In genomic region chr13:4032512-4032911, GRCm38 (mm10) we compare ENCODE assay signal across 11 mouse cellular contexts. TPM values are rescaled to one million over a fixed set of nuclear protein-coding genes. Genes with fewer than 3 reads are reported as not detected.
DNase-seq lines count a peak whose midpoint lies in the region; ATAC-seq and TF ChIP-seq lines count a peak whose summit lies in the region.
"Had no signal": no experiment of that assay in that cellular context is flagged by ENCODE, and none has a peak within 500 bp of the region (broad histone marks: within the 10 kb centered on the region; RNA-seq: fewer than 3 reads in every experiment).

No protein-coding gene starts in this region.

- no peak for ATAC-seq in erythroid progenitor cell, adult 5-6 weeks (replicated peaks; ENCODE audit: low FRiP score, poor library complexity, severe bottlenecking)
- ATAC-seq in midbrain, embryonic 13.5 days: no peak

- H3K27ac ChIP-seq in liver, adult 2 months (replicated peaks; ENCODE audit: insufficient read depth, low read depth, low read length): peak overlapping the region; percentile 66
- no peak overlapping the region for H3K27ac ChIP-seq in midbrain, embryonic 13.5 days
- H3K27ac ChIP-seq: hindbrain, embryonic 14.5 days; limb, embryonic 12.5 days had no signal

- no peaks in the 10 kb centered on the region; the same call in 1 of the 2 replicates for H3K79me2 ChIP-seq in liver, adult 2 months (ENCODE audit: control insufficient read depth, insufficient read depth, low read length)

- TF ChIP-seq POLR2A in liver, adult 2 months (IDR thresholded peaks at IDR 0.05; ENCODE audit: extremely low read depth, insufficient read depth, low read length): no peak

- no peak for TF ChIP-seq CTCF in liver, adult 2 months (IDR thresholded peaks at IDR 0.05; ENCODE audit: low read depth, low read length)

- no peaks in the 10 kb centered on the region for H3K36me3 ChIP-seq in liver, adult 2 months (ENCODE audit: control insufficient read depth, insufficient read depth, low read length)
- no peaks in the 10 kb centered on the region for H3K36me3 ChIP-seq in midbrain, embryonic 13.5 days
- H3K36me3 ChIP-seq: limb, embryonic 12.5 days had no signal

- H3K4me1 ChIP-seq in liver, adult 2 months (ENCODE audit: control insufficient read depth, insufficient read depth, low read length): peaks cover 13% of the 10 kb centered on the region; the same call in 1 of the 2 replicates
- H3K4me1 ChIP-seq in midbrain, embryonic 13.5 days (replicated peaks): no peaks in the 10 kb centered on the region
- H3K4me1 ChIP-seq: limb, embryonic 12.5 days had no signal

- H3K9ac ChIP-seq in liver, adult 2 months (ENCODE audit: low read depth, low read length): no peak overlapping the region
- H3K9ac ChIP-seq in midbrain, embryonic 13.5 days (replicated peaks): no peak overlapping the region
- H3K9ac ChIP-seq: hindbrain, embryonic 14.5 days; limb, embryonic 12.5 days had no signal

- peak; percentile 95 for DNase-seq in liver, adult 2 months (ENCODE audit: extremely low read depth, low read depth, low spot score)
- DNase-seq in liver: no peak
- DNase-seq in adrenal gland, adult 2 months: peak; percentile 76
- DNase-seq in heart, adult 9 months (ENCODE audit: low spot score in 2 of 2): peak; percentile 54 to 55
- peak; percentile 28 for DNase-seq in lung, postnatal 14 days
- DNase-seq in left cerebral cortex, postnatal 25 days (ENCODE audit: low spot score in 2 of 2): no peak

- H3K4me2 ChIP-seq in midbrain, embryonic 13.5 days (replicated peaks): no peak overlapping the region
- H3K4me2 ChIP-seq: hindbrain, embryonic 14.5 days; limb, embryonic 12.5 days had no signal

- H3K27me3 ChIP-seq in liver, adult 2 months (ENCODE audit: control insufficient read depth, insufficient read depth, low read length): no peaks in the 10 kb centered on the region
- H3K27me3 ChIP-seq in midbrain, embryonic 13.5 days: no peaks in the 10 kb centered on the region
- H3K27me3 ChIP-seq: limb, embryonic 12.5 days had no signal

- 10% methylated on average over 3 of the region's 3 CpGs for WGBS in liver, adult 2 months
- 74% methylated on average over 3 of the region's 3 CpGs for WGBS in midbrain, embryonic 13.5 days

- intact Hi-C loops in left cerebral cortex, postnatal 25 days (cut with DNase I): no loop called here

- H3K9me3 ChIP-seq in midbrain, embryonic 13.5 days: no peaks in the 10 kb centered on the region
- H3K9me3 ChIP-seq: limb, embryonic 12.5 days had no signal

- no peak overlapping the region for H3K4me3 ChIP-seq in liver, adult 2 months (ENCODE audit: insufficient read depth, low read depth, low read length)
- H3K4me3 ChIP-seq in midbrain, embryonic 13.5 days (replicated peaks): no peak overlapping the region
- H3K4me3 ChIP-seq: limb, embryonic 12.5 days had no signal

RNA-seq across cellular contexts. Expression of gene Akr1c14, which starts 16.3 kb away (rescaled TPM):
- 559 and 727 TPM in 2 replicates for total RNA-seq in liver, adult 2 months (2014; rRNA removed)
- 72.5 and 77.5 TPM in 2 replicates for polyA plus RNA-seq in liver, adult 2 months (2012; rRNA removed)
- 1 to 10 TPM in 1 of 2 experiments, under 1 TPM in 1; 0.69 to 2.4 TPM for total RNA-seq in adrenal gland, adult 2 months (2021)
- 0.04 and 0.07 TPM in 2 replicates for polyA plus RNA-seq in adrenal gland, adult 2 months (2012; rRNA removed)
- 1 to 10 TPM in 1 of 2 experiments, under 1 TPM in 1; 0.94 to 1.8 TPM for total RNA-seq in left cerebral cortex, postnatal 25 days (2021)
- total RNA-seq in erythroid progenitor cell, adult 5-6 weeks (2015; ENCODE audit: low replicate concordance): not detected in 2 replicates
- not detected in 2 replicates for total RNA-seq in erythroid progenitor cell, adult 5-6 weeks (2017; ENCODE audit: low replicate concordance)
- polyA plus RNA-seq in midbrain, embryonic 13.5 days (2015; fragmentation: Nextera tagmentation; extraction: Ambion mirVana): 0.24 and 0.39 TPM in 2 replicates
- total RNA-seq: MEL had no signal

Comparison
In these comparisons a context has a peak if more than half of its experiments do, and no peak if none do; other contexts are left out.
1. DNase-seq: peak in liver, adult 2 months (single experiment), adrenal gland, adult 2 months (single experiment), heart, adult 9 months (2 of 2) and lung, postnatal 14 days (single experiment); none in liver (single experiment) and left cerebral cortex, postnatal 25 days (0 of 2).
2. RNA of gene Akr1c14, which starts 16.3 kb away (total RNA-seq): 559 to 727 TPM in liver, adult 2 months; 0.69 to 2.4 TPM in adrenal gland, adult 2 months, 0.94 to 1.8 TPM in left cerebral cortex, postnatal 25 days and not detected in erythroid progenitor cell, adult 5-6 weeks; every median in the first group is over 100 times any median in the second.